13 mouse cellular contexts compared by ENCODE assay signal in the genomic region with DNA sequence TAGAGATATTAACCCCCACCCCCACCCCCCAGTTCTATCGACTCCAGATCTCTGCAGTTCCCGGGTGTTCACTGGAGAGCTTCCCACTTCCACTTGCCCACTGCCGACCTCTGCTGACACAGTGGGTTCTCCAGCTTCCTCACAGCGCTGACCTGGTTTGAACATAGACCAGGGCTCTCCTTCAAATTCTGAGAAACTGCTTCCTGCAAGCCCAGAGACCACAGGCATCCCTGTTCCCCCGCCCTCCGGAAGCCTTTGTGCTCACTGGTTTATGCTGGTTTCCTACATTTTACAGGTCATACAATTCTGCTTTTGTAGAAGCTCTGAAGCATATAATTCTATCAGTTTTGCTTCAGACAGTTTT.
A peak's percentile ranks its signal among the peaks of the same experiment; 100 is the strongest.
DNase-seq lines count a peak whose midpoint lies in the region; ATAC-seq and TF ChIP-seq lines count a peak whose summit lies in the region.
"Had no signal": no experiment of that assay in that cellular context is flagged by ENCODE, and none has a peak within 500 bp of the region (broad histone marks: within the 10 kb centered on the region; RNA-seq: fewer than 3 reads in every experiment).

No protein-coding gene starts in this region.

- intact Hi-C loops in heart, postnatal 10 days (cut with DNase I): no loop called here

- H3K36me3 ChIP-seq in heart, embryonic 13.5 days: no peaks in the 10 kb centered on the region
- no peaks in the 10 kb centered on the region for H3K36me3 ChIP-seq in embryonic facial prominence, embryonic 13.5 days
- H3K36me3 ChIP-seq in kidney, embryonic 16.5 days (ENCODE audit: insufficient read depth, low read length): no peaks in the 10 kb centered on the region
- H3K36me3 ChIP-seq in thymus, adult 2 months (ENCODE audit: control insufficient read depth, insufficient read depth, low read length): no peaks in the 10 kb centered on the region
- H3K36me3 ChIP-seq: midbrain, embryonic 13.5 days had no signal

- TF ChIP-seq POLR2A in thymus, adult 2 months (IDR thresholded peaks at IDR 0.05; ENCODE audit: control insufficient read depth, extremely low read depth, insufficient read depth, low read length, poor library complexity): no peak

- H3K27ac ChIP-seq in heart, embryonic 13.5 days (replicated peaks): 0 out of 2 replicates have a peak overlapping the region, but pooled peaks have one; percentile 13
- peak overlapping the region; percentile 69; the same call in 1 of the 2 replicates for H3K27ac ChIP-seq in embryonic facial prominence, embryonic 13.5 days
- H3K27ac ChIP-seq in kidney, embryonic 16.5 days (ENCODE audit: low read length): peak overlapping the region; percentile 58
- no peak overlapping the region for H3K27ac ChIP-seq in thymus, adult 2 months (ENCODE audit: control insufficient read depth, insufficient read depth, low read length)
- H3K27ac ChIP-seq: midbrain, embryonic 13.5 days had no signal

- no peaks in the 10 kb centered on the region for H3K27me3 ChIP-seq in heart, embryonic 13.5 days (replicated peaks)
- H3K27me3 ChIP-seq in embryonic facial prominence, embryonic 13.5 days: no peaks in the 10 kb centered on the region
- no peaks in the 10 kb centered on the region for H3K27me3 ChIP-seq in kidney, embryonic 16.5 days (ENCODE audit: insufficient read depth, low read length)
- H3K27me3 ChIP-seq in thymus, adult 2 months (ENCODE audit: control insufficient read depth, insufficient read depth, low read length): no peaks in the 10 kb centered on the region
- H3K27me3 ChIP-seq: midbrain, embryonic 13.5 days had no signal

- no peak overlapping the region for H3K4me2 ChIP-seq in heart, embryonic 13.5 days
- H3K4me2 ChIP-seq in embryonic facial prominence, embryonic 13.5 days: 0 out of 2 replicates have a peak overlapping the region, but pooled peaks have one; percentile 0
- no peak overlapping the region for H3K4me2 ChIP-seq in kidney, embryonic 16.5 days (replicated peaks; ENCODE audit: low read depth, low read length)
- H3K4me2 ChIP-seq: midbrain, embryonic 13.5 days had no signal

- H3K4me3 ChIP-seq in heart, embryonic 13.5 days: no peak overlapping the region
- H3K4me3 ChIP-seq in embryonic facial prominence, embryonic 13.5 days: no peak overlapping the region
- no peak overlapping the region for H3K4me3 ChIP-seq in kidney, embryonic 16.5 days (ENCODE audit: low read length)
- H3K4me3 ChIP-seq in thymus, adult 2 months (ENCODE audit: control insufficient read depth, insufficient read depth, low read length): no peak overlapping the region
- H3K4me3 ChIP-seq: midbrain, embryonic 13.5 days had no signal

- DNase-seq in heart, postnatal 10 days: no peak
- DNase-seq in thymus, adult 2 months: peak; percentile 32
- no peak for DNase-seq in right cerebral cortex, adult 2 months (ENCODE audit: low spot score in 2 of 2)
- DNase-seq in adrenal gland, postnatal 10 days: no peak
- no peak for DNase-seq in adrenal gland, adult 18-20 months (ENCODE audit: low spot score in 2 of 2)
- DNase-seq: heart, postnatal 4 days; layer of hippocampus, postnatal 36 days; lung, adult 2 months; spleen, adult 18-20 months had no signal

- ATAC-seq in heart, embryonic 13.5 days (ENCODE audit: extremely low read depth, insufficient number of reproducible peaks, low FRiP score, low TSS enrichment): no peak
- no peak for ATAC-seq in embryonic facial prominence, embryonic 13.5 days (ENCODE audit: insufficient number of reproducible peaks, insufficient read depth, low FRiP score, low TSS enrichment, low read depth)
- peak; percentile 70 for ATAC-seq in kidney, embryonic 16.5 days (ENCODE audit: low FRiP score, low TSS enrichment)
- ATAC-seq: midbrain, embryonic 13.5 days had no signal

- no peak overlapping the region for H3K9ac ChIP-seq in heart, embryonic 13.5 days
- H3K9ac ChIP-seq in embryonic facial prominence, embryonic 13.5 days: no peak overlapping the region
- H3K9ac ChIP-seq in kidney, embryonic 16.5 days (replicated peaks; ENCODE audit: low read length): no peak overlapping the region; the same call in 1 of the 2 replicates
- H3K9ac ChIP-seq: midbrain, embryonic 13.5 days had no signal

- TF ChIP-seq CTCF in thymus, adult 2 months (IDR thresholded peaks at IDR 0.05; ENCODE audit: borderline replicate concordance, control insufficient read depth, extremely low read depth, insufficient read depth, low read length, poor library complexity): no peak

- H3K4me1 ChIP-seq in heart, embryonic 13.5 days: peaks cover 17% of the 10 kb centered on the region
- H3K4me1 ChIP-seq in embryonic facial prominence, embryonic 13.5 days: peaks cover 18% of the 10 kb centered on the region
- H3K4me1 ChIP-seq in kidney, embryonic 16.5 days (ENCODE audit: insufficient read depth, low read length): peaks cover 10% of the 10 kb centered on the region
- H3K4me1 ChIP-seq in thymus, adult 2 months (replicated peaks; ENCODE audit: control insufficient read depth, insufficient read depth, low read length): peaks cover 4% of the 10 kb centered on the region
- H3K4me1 ChIP-seq: midbrain, embryonic 13.5 days had no signal

- H3K9me3 ChIP-seq in heart, embryonic 13.5 days: no peaks in the 10 kb centered on the region
- H3K9me3 ChIP-seq in embryonic facial prominence, embryonic 13.5 days: no peaks in the 10 kb centered on the region
- no peaks in the 10 kb centered on the region for H3K9me3 ChIP-seq in kidney, embryonic 16.5 days (ENCODE audit: low read length)
- H3K9me3 ChIP-seq: midbrain, embryonic 13.5 days had no signal

- WGBS in heart, embryonic 13.5 days: 37% methylated on average over 6 of the region's 6 CpGs
- WGBS in embryonic facial prominence, embryonic 13.5 days: 32% methylated on average over 6 of the region's 6 CpGs
- WGBS in kidney, embryonic 16.5 days: 51% methylated on average over 6 of the region's 6 CpGs
- 4% methylated on average over 6 of the region's 6 CpGs for WGBS in thymus, adult 2 months
